Mouse (Mus musculus): ENCODE measurements around the gene Ovch2. TPM values are rescaled to one million over a fixed set of nuclear protein-coding genes. Genes with fewer than 3 reads are reported as not detected.
"Not testable (repeated sequence)": the region's sequence is repeated elsewhere in the genome, so short reads cannot be mapped to it uniquely, and the experiment has no call there.

Gene Ovch2
- not detected for total RNA-seq (2022)

DNA sequence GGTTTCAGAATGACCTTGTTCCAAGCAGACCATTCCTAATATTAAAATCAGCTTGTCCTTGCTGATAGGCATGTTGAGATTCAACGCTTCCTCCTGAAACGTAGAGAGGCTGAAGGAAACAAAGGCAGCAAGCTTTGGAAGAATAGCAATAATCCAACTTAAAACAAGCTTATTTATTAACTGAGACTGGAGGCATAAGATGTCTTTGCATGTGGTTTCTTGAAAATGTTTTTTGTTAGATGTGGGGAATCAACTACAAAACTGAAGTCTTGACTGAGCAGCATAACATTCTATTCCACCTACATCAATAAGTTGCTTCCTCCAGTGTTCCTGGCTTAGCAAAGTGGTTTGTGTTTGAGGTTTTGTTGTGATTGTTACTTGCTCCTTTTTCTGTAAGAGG lies at the start of gene Ovch2:
Gene Ovch2, minus strand, starts transcription at position 101 of the 400 bp plus-strand sequence.
- no peak for DNase-seq (ENCODE audit: low spot score in 2 of 2)

DNA sequence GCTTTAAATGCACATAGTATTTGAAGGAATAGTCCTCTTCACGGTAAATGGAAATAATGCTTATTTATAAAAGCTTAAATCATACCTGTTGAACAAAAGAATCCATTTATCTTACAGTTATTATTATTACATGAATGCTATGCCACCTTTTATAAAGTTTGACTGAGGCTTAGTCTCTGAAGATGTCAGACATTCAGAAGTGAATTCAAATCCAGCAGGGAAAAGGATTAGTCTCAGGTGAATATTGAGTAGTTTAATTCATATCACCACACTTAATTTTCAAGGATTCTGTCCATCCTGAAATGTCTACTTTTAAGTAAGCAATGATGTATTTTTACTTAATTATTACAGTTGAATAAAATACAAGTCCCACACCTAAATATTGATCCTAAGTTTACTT lies 46.4 kb upstream of the Ovch2 start, which contains the start of gene Olfr470:
Gene Olfr470, minus strand, starts transcription at position 101 of the 400 bp plus-strand sequence.
- DNase-seq (ENCODE audit: low spot score in 2 of 2) = not testable (repeated sequence)

DNA sequence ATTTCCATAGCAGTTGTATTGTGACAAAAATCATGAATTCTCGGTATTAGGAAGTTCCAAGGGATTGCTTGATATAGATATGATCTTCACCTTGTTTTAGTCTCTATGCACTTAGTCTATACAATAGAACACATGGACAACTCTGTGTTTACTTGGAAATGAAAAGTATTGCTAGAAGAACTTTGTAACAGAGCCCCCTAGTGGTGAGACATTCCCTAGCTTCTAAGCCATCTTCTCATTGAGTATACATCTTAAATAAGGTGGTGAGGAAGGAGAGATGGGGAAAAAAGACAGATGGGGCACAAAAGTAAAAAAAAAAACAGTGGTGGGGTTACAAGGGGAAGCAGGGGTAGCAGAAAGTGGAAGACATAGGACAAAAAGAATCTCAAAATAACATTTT lies 40.7 kb upstream of the Ovch2 start:
- DNase-seq (ENCODE audit: low spot score in 2 of 2) = no peak

DNA sequence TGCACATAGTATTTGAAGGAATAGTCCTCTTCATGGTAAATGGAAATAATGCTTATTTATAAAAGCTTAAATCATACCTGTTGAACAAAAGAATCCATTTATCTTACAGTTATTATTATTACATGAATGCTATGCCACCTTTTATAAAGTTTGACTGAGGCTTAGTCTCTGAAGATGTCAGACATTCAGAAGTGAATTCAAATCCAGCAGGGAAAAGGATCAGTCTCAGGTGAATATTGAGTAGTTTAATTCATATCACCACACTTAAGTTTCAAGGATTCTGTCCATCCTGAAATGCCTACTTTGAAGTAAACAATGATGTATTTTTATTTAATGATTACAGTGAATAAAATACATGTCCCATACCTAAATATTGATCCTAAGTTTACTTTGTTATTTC lies 24.4 kb upstream of the Ovch2 start, which contains the start of gene Olfr469:
Gene Olfr469, minus strand, starts transcription at position 101 of the 400 bp plus-strand sequence.
- not testable (repeated sequence) for DNase-seq (ENCODE audit: low spot score in 2 of 2)

DNA sequence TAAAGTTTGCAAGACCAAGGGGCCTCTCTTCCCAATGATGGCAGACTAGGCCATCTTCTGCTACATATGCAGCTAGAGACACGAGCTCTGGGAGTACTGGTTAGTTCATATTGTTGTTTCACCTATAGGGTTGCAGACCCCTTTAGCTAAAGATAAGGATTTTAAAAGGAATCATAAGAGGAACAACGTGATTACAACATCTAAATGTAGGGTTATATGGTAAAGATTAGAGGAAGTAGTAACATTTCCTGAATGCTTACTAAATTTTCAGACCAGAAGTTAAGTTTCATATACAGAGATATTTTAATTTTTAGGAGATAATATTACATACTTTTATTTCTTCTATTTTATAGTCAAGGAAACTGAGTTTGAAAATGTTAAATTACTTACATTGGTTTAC lies 22.9 kb upstream of the Ovch2 start:
- DNase-seq (ENCODE audit: low spot score in 2 of 2) = not testable (repeated sequence)

DNA sequence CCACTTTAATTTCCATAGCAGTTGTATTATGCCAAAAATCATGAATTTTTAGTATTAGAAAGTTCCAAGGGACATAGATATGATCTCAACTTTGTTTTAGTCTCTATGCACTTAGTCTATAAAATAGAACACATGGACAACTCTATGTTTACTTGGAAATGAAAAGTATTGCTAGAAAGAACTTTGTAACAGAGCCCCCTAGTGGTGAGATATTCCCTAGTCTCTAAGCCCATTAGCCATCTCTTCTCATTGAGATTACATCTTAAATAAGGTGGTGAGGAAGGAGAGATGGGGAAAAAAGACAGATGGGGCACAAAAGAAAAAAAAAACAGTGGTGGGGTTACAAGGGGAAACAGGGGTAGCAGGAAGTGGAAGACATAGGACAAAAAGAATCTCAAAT lies 18.4 kb upstream of the Ovch2 start:
- DNase-seq (ENCODE audit: low spot score in 2 of 2) = no peak

DNA sequence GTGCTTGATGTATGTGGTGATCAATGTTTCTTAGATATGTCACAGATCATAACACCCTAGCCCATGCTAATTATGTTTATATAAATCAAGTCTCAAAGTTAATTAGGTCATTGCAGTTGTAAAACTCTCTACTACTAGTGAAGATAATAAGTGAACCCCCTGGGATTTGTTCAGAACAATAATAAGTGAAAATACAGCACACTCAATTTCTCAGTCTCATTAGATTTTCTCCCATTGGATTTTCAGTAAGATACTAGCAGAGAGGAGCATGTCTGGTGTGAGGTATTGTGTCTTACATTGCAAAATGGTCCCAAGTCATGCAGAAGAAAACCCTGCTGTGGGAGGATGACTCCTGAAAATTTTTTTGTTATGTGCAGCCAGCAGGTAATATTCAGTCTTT lies 11.0 kb upstream of the Ovch2 start, which contains the start of gene Olfr467:
Gene Olfr467, plus strand, starts transcription at position 301 of the 400 bp plus-strand sequence.
- DNase-seq (ENCODE audit: low spot score in 2 of 2) = no peak

DNA sequence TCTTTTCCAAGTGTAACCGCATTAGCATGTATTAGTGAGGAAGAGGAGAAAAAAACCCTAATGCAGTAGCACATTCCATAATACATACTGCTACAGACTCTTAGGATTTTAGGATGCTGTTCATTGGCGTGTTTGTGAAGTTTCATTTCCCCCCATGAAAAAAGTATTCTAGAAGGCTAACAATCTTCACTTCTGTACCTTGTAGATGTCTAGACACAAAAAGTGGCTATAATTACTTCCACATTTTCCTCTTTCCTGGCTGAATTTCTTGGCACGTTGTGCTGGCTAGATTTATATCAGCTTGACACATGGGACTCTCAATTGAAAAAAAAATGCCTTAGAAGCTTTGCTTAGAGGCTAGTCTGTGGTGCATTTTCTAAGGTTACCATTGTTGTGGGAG lies 1.1 kb upstream of the Ovch2 start:
- DNase-seq (ENCODE audit: low spot score in 2 of 2) = no peak

DNA sequence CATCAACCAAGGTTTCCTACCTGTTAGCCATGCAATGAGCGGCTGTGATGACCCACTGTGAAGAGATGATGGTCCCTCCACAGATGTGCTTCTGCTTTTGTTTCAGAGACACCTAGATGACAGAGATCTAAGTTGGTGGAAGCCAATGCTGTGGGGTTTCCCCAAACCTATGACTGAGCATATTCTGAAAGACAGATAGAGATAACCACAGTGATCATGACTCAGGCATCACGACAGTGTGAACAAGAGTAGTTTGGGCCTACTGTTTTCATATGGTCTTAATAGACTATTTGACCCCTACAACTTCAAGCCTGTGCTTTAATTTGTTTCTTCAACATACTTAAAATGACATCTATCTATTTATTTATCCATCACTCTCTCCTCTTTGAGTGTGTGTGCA lies 4.5 kb downstream of the Ovch2 start:
- DNase-seq (ENCODE audit: low spot score in 2 of 2) = no peak

DNA sequence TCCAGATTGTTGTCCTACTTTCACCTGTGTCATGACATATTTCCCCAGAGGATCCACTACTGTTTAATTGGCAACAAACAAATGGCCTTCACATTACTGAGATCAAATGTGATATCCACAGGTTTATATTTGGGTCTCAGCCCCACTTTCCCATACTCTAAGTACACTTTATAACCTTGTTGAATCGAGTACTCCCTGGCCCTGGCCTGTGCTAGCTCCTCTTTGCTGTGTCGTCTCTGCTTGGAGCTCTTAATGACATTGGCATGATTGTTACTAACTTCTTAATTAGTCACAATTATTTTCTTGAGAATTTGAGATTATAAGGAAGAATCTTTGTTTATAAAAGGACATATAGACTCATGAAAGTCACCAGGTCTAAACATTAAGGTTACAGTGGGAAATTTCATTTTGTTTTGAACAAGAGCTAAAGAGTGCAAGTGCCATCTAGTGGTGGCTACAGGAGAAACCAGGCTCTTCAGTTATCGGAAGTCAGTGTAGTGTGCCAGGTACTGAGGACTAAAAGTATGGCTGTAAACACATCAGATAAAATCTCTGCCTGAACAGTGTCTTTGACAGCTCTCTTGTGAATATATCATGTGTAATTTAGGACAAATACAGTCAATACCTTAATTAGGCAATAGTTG lies 12.9 kb downstream of the Ovch2 start:
- DNase-seq (ENCODE audit: low spot score in 2 of 2) = no peak

DNA sequence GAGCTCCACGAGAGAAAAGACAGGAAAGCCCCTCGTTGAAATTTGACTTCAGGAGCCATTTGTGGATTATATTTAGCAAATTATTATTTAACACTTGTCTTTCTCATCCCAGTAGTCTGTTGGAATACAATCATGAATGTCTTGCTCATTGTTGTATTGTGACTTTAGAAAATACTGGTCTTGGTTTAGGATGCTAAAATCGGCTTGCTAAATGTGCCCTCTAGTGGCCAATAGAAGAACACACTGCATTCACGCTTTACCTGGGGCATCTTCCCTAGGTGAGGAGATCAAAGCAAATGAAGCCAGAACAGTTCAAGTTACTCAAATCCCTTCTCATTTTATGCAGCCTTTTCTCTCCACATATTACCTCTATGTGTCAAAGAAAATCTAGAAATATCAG lies 21.4 kb downstream of the Ovch2 start:
- no peak for DNase-seq (ENCODE audit: low spot score in 2 of 2)

DNA sequence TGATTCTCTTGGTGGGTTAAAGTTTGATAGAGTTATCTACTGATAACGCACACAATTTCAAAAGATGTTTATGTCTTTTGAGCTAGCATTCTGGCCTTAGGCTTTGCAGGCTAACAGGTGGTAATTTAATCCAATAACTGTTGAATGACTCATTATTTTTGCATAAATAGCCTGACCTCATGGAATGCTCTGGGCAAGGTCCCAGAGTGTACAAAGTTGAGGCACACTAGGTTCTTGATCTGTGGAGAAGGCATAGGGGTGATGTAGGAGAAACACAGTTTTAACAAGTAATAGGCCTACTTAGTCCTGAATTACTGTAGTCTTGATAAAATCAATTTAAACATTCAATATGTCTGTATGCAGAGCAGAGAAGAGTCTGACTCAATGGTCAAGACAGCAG lies 22.8 kb downstream of the Ovch2 start:
- DNase-seq (ENCODE audit: low spot score in 2 of 2) = no peak

DNA sequence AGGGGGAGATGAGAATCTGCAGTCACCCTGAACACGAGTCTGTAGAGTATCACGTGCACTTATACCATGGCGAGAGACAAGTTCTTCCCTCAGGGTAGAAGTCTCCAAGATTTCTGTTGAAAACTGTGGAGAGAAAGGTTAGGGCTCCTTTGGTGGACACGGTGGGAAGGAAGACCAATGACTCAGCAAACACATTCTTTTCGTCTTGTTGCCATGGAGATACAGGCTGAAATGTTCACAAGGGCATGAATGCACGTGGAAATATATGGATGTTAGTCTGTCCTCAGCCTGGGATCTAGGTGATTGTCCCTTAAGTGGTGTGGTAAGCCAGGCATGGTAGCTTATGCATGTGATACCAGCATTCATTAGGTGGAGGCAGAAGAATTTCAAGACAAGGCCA lies 30.2 kb downstream of the Ovch2 start:
- no peak for DNase-seq (ENCODE audit: low spot score in 2 of 2)

DNA sequence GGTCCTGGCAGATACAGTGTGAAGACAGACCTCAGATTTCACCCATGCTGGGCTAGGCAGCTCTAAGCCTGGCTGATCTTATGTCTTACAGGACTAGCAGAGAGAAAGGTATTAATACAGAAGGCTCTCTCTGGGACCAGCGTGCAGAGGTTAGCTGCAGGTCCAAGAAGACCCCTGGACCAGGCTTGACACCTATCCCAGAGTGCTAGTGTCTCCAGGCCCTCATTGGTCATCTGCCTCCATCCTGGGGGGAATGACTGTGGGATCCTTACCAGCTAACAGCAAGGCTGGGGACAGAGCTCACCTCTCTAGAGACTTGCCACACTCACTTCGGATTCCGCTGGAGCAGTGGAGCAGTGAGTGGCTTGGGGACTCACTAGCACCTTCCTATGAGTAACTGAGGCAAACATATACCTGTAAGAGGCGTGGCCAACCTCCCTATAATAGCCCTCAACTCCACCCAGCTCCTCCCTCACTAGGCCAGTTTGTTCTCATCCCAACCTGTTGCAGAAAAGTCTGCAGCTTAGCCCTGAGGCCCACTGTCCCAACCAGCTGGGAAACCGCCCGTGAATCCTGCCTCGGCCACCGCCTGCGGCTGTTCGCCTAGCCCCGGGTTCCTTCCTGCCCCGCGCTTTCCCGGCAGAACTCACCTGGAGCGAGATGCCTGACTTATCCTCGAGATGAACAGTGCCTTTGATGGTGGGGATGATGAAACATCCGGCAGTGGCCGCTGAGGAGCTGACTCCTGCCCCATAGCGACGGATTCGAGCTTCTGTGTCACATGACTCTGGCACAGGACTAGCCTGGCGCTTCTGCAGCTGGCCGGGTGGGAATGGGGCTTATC lies 43.5 kb downstream of the Ovch2 start, which contains the start of gene Cyb5r2:
Gene Cyb5r2, minus strand, starts transcription at position 725 of the 844 bp plus-strand sequence.
- DNase-seq (ENCODE audit: low spot score in 2 of 2) = no peak

DNA sequence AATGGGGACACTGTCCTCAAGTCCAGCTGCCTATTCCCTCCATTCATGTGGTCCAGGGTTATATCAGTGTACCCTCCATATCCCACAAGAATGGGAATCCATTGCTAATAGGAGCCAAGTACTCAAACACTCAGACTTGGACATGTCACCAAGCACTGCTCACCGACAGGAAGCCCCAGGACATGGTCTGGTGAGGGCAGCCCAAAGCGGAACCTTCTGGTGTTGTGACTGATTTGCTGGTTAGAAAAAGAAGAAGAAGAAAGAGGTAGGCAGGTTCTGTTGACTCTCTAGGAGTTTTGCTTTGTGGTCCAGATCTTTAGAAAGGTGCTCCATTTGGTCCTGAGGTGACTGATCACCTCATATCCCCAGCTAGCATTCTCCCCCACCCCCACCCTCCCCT lies 44.3 kb downstream of the Ovch2 start:
- no peak for DNase-seq (ENCODE audit: low spot score in 2 of 2)

DNA sequence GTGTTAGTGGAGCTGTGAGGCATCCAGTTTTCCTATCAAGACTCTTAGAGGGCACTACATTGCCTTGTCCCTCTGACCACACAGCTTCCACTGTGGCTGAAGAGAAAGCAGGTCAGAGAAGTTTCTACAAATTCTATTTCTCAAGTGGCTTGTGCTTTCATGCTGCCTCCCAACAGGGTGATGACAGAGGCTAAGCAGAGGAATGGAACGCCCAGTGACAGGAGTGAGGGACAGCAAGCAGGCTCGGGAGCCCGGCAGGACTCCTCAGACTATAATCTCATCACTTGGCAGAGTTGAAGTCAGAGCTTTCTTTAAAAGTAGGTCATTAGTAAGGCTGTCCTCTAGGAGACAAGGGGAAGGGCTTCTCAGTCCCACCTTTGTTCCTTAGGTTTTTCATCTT lies 45.1 kb downstream of the Ovch2 start:
- DNase-seq (ENCODE audit: low spot score in 2 of 2) = no peak

DNA sequence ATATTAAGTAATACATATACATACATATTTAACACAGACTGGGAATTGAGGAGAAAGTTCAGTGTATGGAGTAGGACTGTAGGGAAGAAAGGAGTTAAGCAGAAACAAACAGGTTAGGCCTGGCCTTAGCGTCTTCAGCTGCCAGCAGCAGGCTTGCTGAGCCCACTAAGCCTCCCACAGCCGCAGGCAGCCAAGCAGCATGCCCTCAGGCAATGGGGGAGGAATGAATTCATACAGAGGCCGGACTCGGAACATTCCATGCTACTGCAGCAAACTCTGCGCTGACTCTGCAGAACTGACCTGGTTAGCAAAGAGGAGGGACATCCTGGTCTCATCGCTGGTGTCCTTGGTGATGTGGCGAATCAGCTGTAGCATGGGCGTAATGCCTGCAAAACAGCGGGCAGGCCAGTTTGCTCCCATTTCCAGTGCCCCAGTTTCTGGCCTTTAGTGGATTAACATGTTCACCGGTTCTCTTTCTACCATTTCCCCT lies 48.9 kb downstream of the Ovch2 start:
- DNase-seq (ENCODE audit: low spot score in 2 of 2) = no peak

DNA sequence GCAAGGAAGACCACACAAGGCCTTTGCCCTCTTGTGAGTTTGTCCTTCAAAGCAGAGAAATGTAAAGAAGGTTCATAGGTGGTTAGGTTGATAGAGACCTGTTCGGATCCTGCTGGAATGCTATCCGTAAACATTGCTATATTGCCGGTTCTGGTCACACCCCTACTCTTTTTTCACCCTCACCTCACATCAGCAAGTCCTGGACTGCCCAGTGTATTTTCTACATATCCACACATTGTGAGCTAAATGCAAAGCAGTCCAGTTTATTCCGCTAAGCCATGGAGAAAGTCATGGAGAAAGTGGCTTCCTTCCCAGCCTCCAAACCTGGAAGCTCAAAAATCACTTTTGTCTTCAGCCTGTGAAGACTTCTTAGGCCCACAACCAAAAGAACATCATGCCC lies 51.3 kb downstream of the Ovch2 start:
- DNase-seq (ENCODE audit: low spot score in 2 of 2) = no peak

DNA sequence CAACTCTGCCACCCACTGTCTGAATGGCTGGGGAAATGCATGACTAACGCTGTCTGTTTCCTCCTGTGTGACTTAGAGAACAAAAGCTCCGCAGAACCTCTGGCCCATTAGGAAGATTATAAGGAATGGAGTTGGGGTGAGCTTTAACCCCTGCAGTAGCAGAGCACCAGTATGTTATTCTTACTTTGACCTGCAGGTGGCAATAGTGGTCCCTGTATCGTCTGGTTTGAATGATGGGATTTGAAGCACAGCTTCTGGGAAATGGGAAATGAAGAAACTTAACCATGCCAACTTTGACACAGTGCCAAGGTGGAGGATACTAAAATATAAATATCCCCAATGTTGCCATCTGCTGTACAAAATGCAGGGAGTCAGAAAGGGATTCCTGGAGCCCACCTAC lies 51.7 kb downstream of the Ovch2 start:
- no peak for DNase-seq (ENCODE audit: low spot score in 2 of 2)

DNA sequence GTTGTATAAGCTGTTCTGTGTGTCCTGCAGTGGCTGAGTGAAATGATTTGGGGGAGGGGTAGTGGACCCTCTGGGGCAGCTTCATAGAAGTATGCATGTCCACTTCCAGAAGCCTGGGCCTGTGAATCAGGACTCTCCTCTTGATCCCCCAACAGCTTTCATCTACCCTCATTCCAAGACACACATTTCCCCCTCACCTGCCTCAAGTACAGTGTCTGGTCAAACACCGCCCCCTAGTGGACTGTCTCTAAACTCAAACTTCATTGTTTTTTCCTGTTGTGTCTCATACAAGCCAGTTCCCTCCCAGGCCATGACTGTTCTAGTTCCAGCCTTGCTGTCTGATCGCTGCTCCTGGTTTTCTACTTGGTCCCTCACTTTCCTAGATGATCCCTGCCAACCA lies 53.1 kb downstream of the Ovch2 start:
- DNase-seq (ENCODE audit: low spot score in 2 of 2) = no peak

DNA sequence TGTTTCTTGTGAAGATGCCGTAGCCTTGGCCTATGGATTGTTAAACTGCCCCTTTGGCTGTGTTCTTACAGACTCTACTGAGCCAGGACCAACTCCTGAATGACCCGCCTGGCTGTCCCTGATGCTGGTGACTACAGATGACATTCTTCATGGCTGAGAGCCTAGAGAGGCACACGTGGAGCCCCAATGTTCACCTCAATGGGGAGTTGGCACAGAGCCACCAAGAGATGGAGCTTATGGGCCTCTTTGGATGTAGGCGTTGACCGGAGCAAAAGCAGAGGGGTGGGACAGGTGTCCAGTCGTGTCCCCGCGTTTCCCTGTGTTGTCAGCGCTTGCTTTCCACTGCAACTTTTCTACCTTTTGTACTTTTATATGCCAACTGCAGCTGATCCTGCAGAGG lies 53.5 kb downstream of the Ovch2 start:
- DNase-seq (ENCODE audit: low spot score in 2 of 2) = no peak

DNA sequence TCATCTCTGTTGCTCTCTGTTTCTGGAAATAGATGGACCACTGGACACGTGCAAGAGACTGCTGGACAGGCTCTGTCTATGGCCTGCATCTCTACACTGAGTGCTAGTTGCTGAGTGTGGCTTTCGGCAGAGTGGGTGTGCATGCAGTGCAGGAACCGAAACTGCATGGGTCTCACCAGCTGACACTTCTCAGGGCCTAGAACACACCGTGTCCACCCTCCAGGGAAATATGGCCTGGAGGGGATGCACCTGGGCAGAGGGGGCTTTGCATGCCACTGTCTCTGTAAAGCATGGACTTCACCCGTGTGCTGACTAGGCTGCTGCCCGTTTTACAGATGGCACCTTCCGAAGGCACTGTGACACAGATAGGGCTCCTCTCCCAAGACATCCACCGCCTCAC lies 55.0 kb downstream of the Ovch2 start:
- DNase-seq (ENCODE audit: low spot score in 2 of 2) = no peak
